Mouse (Mus musculus) kidney, adult 11 months (tissue): ENCODE data around the gene Zfp949.
"Not testable (repeated sequence)": the region's sequence is repeated elsewhere in the genome, so short reads cannot be mapped to it uniquely, and the experiment has no call there.

Source experiments
- DNase-seq: peaks from one replicate; pipeline ENCODE4 v3.0.0; 2022

The Zfp949 gene

GRCm38 (mm10) chr9:88545534-88545933 is 2.3 kb upstream of the Zfp949 start:
- DNase-seq: no peak

- no peak for DNase-seq
These were observed 1.7 kb upstream of the Zfp949 start for GRCm38 (mm10) chr9:88546166-88546565.

GRCm38 (mm10) chr9:88546657-88547056 is 1.2 kb upstream of the Zfp949 start:
- DNase-seq: no peak

- DNase-seq: peak; percentile 38
These were observed 550 bp upstream of the Zfp949 start for GRCm38 (mm10) chr9:88547270-88547669.

GRCm38 (mm10) chr9:88548614-88548945 is 760 bp downstream of the Zfp949 start:
- DNase-seq: no peak

GRCm38 (mm10) chr9:88553071-88553470 is 5.3 kb downstream of the Zfp949 start:
- no peak for DNase-seq

- DNase-seq: no peak
These were observed 10.3 kb downstream of the Zfp949 start for GRCm38 (mm10) chr9:88558146-88558545.

GRCm38 (mm10) chr9:88561476-88561875 is 13.7 kb downstream of the Zfp949 start:
- not testable (repeated sequence) for DNase-seq

GRCm38 (mm10) chr9:88570471-88570870 is 22.7 kb downstream of the Zfp949 start:
- DNase-seq: not testable (repeated sequence)

- not testable (repeated sequence) for DNase-seq
These were observed 32.8 kb downstream of the Zfp949 start, which contains the start of gene Trim43a for GRCm38 (mm10) chr9:88580591-88580990. Gene Trim43a (plus strand): TSS chr9:88580891.

- DNase-seq: not testable (repeated sequence)
These were observed 45.9 kb downstream of the Zfp949 start for GRCm38 (mm10) chr9:88593708-88594107.

GRCm38 (mm10) chr9:88599206-88600162 is 51.7 kb downstream of the Zfp949 start:
- peak; percentile 98 for DNase-seq
